Mouse (Mus musculus): ENCODE measurements around the gene Lamb2. TPM values are rescaled to one million over a fixed set of nuclear protein-coding genes. Genes with fewer than 3 reads are reported as not detected.

Lamb2 gene
- total RNA-seq, 2 experiments from 2014 or later = 25.1 to 34.4 TPM

GRCm38 (mm10) chr9:108461675-108462074 is 17.9 kb upstream of the Lamb2 start:
- DNase-seq = no peak

- no peak for DNase-seq
Measured at GRCm38 (mm10) chr9:108462192-108462591, 17.3 kb upstream of the Lamb2 start.

- DNase-seq = no peak
Measured at GRCm38 (mm10) chr9:108463713-108464112, 15.8 kb upstream of the Lamb2 start.

- DNase-seq = no peak
Measured at GRCm38 (mm10) chr9:108466219-108466618, 13.3 kb upstream of the Lamb2 start.

GRCm38 (mm10) chr9:108469430-108469829 is 10.1 kb upstream of the Lamb2 start:
- no peak for DNase-seq

- no peak for DNase-seq
Measured at GRCm38 (mm10) chr9:108469845-108470244, 9.7 kb upstream of the Lamb2 start.

GRCm38 (mm10) chr9:108474528-108474927 is 5.0 kb upstream of the Lamb2 start:
- DNase-seq = no peak

GRCm38 (mm10) chr9:108478638-108479156 is 839 bp upstream of the Lamb2 start:
- no peak for DNase-seq

- no peak for DNase-seq
Measured at GRCm38 (mm10) chr9:108479241-108479640, 295 bp upstream of the Lamb2 start.

- DNase-seq = no peak
Measured at GRCm38 (mm10) chr9:108480813-108481519, 1.4 kb downstream of the Lamb2 start.

GRCm38 (mm10) chr9:108481520-108482210 is 2.1 kb downstream of the Lamb2 start:
- no peak for DNase-seq

- DNase-seq = no peak
Measured at GRCm38 (mm10) chr9:108483051-108483790, 3.7 kb downstream of the Lamb2 start.

- no peak for DNase-seq
Measured at GRCm38 (mm10) chr9:108484021-108484420, 4.5 kb downstream of the Lamb2 start.

- DNase-seq = no peak
Measured at GRCm38 (mm10) chr9:108485301-108485875, 5.9 kb downstream of the Lamb2 start.

- no peak for DNase-seq
Measured at GRCm38 (mm10) chr9:108486973-108487530, 7.5 kb downstream of the Lamb2 start.

- no peak for DNase-seq
Measured at GRCm38 (mm10) chr9:108488403-108488802, 8.9 kb downstream of the Lamb2 start.

- DNase-seq = no peak
Measured at GRCm38 (mm10) chr9:108489215-108489614, 9.7 kb downstream of the Lamb2 start.

GRCm38 (mm10) chr9:108489702-108490558 is 10.4 kb downstream of the Lamb2 start:
- DNase-seq = no peak

- peak; percentile 92 to 95 for DNase-seq
Measured at GRCm38 (mm10) chr9:108490559-108491285, 11.2 kb downstream of the Lamb2 start, which contains the start of gene Usp19. Usp19 (plus strand) TSS chr9:108490602.

GRCm38 (mm10) chr9:108491286-108491580 is 11.7 kb downstream of the Lamb2 start:
- no peak for DNase-seq

All from layer of hippocampus, postnatal 36 days (tissue).